Mouse (Mus musculus): ENCODE data around the gene Zc3h4. TPM values are rescaled to one million over a fixed set of nuclear protein-coding genes. Genes with fewer than 3 reads are reported as not detected.

Gene Zc3h4
- polyA plus RNA-seq, 1 experiment from 2014 or later, result 14.2 TPM

- peaks cover 6% of the 10 kb centered on the region for H3K4me1 ChIP-seq (ENCODE audit: control insufficient read depth, insufficient read depth, low read length)
- H3K9me3 ChIP-seq (replicated peaks; ENCODE audit: control insufficient read depth, low read length, poor library complexity, severe bottlenecking), result no peaks in the 10 kb centered on the region
- H3K4me2 ChIP-seq (ENCODE audit: low read length), result peak overlapping the region; percentile 94
- H3K9ac ChIP-seq (ENCODE audit: low read depth, low read length), result peak overlapping the region; percentile 57
- H3K27ac ChIP-seq (ENCODE audit: low read length), result peak overlapping the region; percentile 100
- no peaks in the 10 kb centered on the region for H3K36me3 ChIP-seq (ENCODE audit: control insufficient read depth, insufficient read depth, low read length)
- no peaks in the 10 kb centered on the region; the same call in 1 of the 2 replicates for H3K27me3 ChIP-seq (ENCODE audit: control insufficient read depth, insufficient read depth, low read depth, low read length)
- peak overlapping the region; percentile 94; the same call in 1 of the 2 replicates for H3K4me3 ChIP-seq (ENCODE audit: low read depth, low read length)
- 35% methylated on average over 3 of the region's 3 CpGs for WGBS
- ATAC-seq, result no peak
Observed at GRCm38 (mm10) chr7:16398387-16399050, 2.2 kb upstream of the Zc3h4 start.

GRCm38 (mm10) chr7:16399098-16399819, 1.5 kb upstream of the Zc3h4 start:
- peak; percentile 82 for ATAC-seq
- WGBS, result under 1% methylated on average over 31 of the region's 31 CpGs
- Histone ChIP-seq H3K36me3 (ENCODE audit: control insufficient read depth, insufficient read depth, low read length) (no peaks in the 10 kb centered on the region), H3K9ac (ENCODE audit: low read depth, low read length) (peak overlapping the region; percentile 57), H3K27me3 (ENCODE audit: control insufficient read depth, insufficient read depth, low read depth, low read length) (no peaks in the 10 kb centered on the region; the same call in 1 of the 2 replicates), H3K4me2 (ENCODE audit: low read length) (peak overlapping the region; percentile 94), H3K9me3 (replicated peaks; ENCODE audit: control insufficient read depth, low read length, poor library complexity, severe bottlenecking) (no peaks in the 10 kb centered on the region), H3K4me3 (ENCODE audit: low read depth, low read length) (peak overlapping the region; percentile 94), H3K27ac (ENCODE audit: low read length) (peak overlapping the region; percentile 100), H3K4me1 (ENCODE audit: control insufficient read depth, insufficient read depth, low read length) (peaks cover 11% of the 10 kb centered on the region)

GRCm38 (mm10) chr7:16399820-16400688, 656 bp upstream of the Zc3h4 start:
- H3K36me3 ChIP-seq (ENCODE audit: control insufficient read depth, insufficient read depth, low read length), result no peaks in the 10 kb centered on the region
- WGBS, result under 1% methylated on average over 76 of the region's 77 CpGs

GRCm38 (mm10) chr7:16401991-16402431, 1.3 kb downstream of the Zc3h4 start:
- Histone ChIP-seq H3K9ac (ENCODE audit: low read depth, low read length) (peak overlapping the region; percentile 100), H3K9me3 (replicated peaks; ENCODE audit: control insufficient read depth, low read length, poor library complexity, severe bottlenecking) (no peaks in the 10 kb centered on the region), H3K4me2 (ENCODE audit: low read length) (peak overlapping the region; percentile 94), H3K4me3 (ENCODE audit: low read depth, low read length) (peak overlapping the region; percentile 94), H3K4me1 (ENCODE audit: control insufficient read depth, insufficient read depth, low read length) (peaks cover 34% of the 10 kb centered on the region), H3K27me3 (ENCODE audit: control insufficient read depth, insufficient read depth, low read depth, low read length) (no peaks in the 10 kb centered on the region; the same call in 1 of the 2 replicates), H3K36me3 (ENCODE audit: control insufficient read depth, insufficient read depth, low read length) (no peaks in the 10 kb centered on the region), H3K27ac (ENCODE audit: low read length) (peak overlapping the region; percentile 100)
- WGBS, result under 1% methylated on average over 17 of the region's 17 CpGs
- no peak for ATAC-seq

More at GRCm38 (mm10) chr7:16399820-16400688, 656 bp upstream of the Zc3h4 start:
- ATAC-seq, result peak; percentile 96
- no peaks in the 10 kb centered on the region for H3K9me3 ChIP-seq (replicated peaks; ENCODE audit: control insufficient read depth, low read length, poor library complexity, severe bottlenecking)
- peak overlapping the region; percentile 100 for H3K27ac ChIP-seq (ENCODE audit: low read length)
- no peaks in the 10 kb centered on the region; the same call in 1 of the 2 replicates for H3K27me3 ChIP-seq (ENCODE audit: control insufficient read depth, insufficient read depth, low read depth, low read length)
- H3K4me1 ChIP-seq (ENCODE audit: control insufficient read depth, insufficient read depth, low read length), result peaks cover 19% of the 10 kb centered on the region
- H3K9ac ChIP-seq (ENCODE audit: low read depth, low read length), result peak overlapping the region; percentile 100
- peak overlapping the region; percentile 94 for H3K4me2 ChIP-seq (ENCODE audit: low read length)
- peak overlapping the region; percentile 94 for H3K4me3 ChIP-seq (ENCODE audit: low read depth, low read length)

- Histone ChIP-seq H3K4me2 (ENCODE audit: low read length) (peak overlapping the region; percentile 94), H3K36me3 (ENCODE audit: control insufficient read depth, insufficient read depth, low read length) (no peaks in the 10 kb centered on the region), H3K9me3 (replicated peaks; ENCODE audit: control insufficient read depth, low read length, poor library complexity, severe bottlenecking) (no peaks in the 10 kb centered on the region), H3K4me1 (ENCODE audit: control insufficient read depth, insufficient read depth, low read length) (peaks cover 34% of the 10 kb centered on the region), H3K4me3 (ENCODE audit: low read depth, low read length) (peak overlapping the region; percentile 94), H3K27ac (ENCODE audit: low read length) (peak overlapping the region; percentile 100), H3K9ac (ENCODE audit: low read depth, low read length) (peak overlapping the region; percentile 100), H3K27me3 (ENCODE audit: control insufficient read depth, insufficient read depth, low read depth, low read length) (no peaks in the 10 kb centered on the region)
- under 1% methylated on average over 9 of the region's 9 CpGs for WGBS
- no peak for ATAC-seq
Observed at GRCm38 (mm10) chr7:16402449-16402848, 1.7 kb downstream of the Zc3h4 start.

GRCm38 (mm10) chr7:16402968-16403948, 2.5 kb downstream of the Zc3h4 start:
- no peaks in the 10 kb centered on the region for H3K9me3 ChIP-seq (replicated peaks; ENCODE audit: control insufficient read depth, low read length, poor library complexity, severe bottlenecking)
- no peaks in the 10 kb centered on the region for H3K36me3 ChIP-seq (ENCODE audit: control insufficient read depth, insufficient read depth, low read length)
- peak overlapping the region; percentile 100 for H3K9ac ChIP-seq (ENCODE audit: low read depth, low read length)
- H3K27ac ChIP-seq (ENCODE audit: low read length), result peak overlapping the region; percentile 100
- no peak for ATAC-seq
- peak overlapping the region; percentile 94 for H3K4me2 ChIP-seq (ENCODE audit: low read length)
- peak overlapping the region; percentile 94 for H3K4me3 ChIP-seq (ENCODE audit: low read depth, low read length)
- WGBS, result 13% methylated on average over 21 of the region's 21 CpGs
- peaks cover 34% of the 10 kb centered on the region for H3K4me1 ChIP-seq (ENCODE audit: control insufficient read depth, insufficient read depth, low read length)
- H3K27me3 ChIP-seq (ENCODE audit: control insufficient read depth, insufficient read depth, low read depth, low read length), result no peaks in the 10 kb centered on the region

- Histone ChIP-seq H3K9me3 (replicated peaks; ENCODE audit: control insufficient read depth, low read length, poor library complexity, severe bottlenecking) (no peaks in the 10 kb centered on the region), H3K27me3 (ENCODE audit: control insufficient read depth, insufficient read depth, low read depth, low read length) (no peaks in the 10 kb centered on the region), H3K9ac (ENCODE audit: low read depth, low read length) (peak overlapping the region; percentile 58), H3K4me3 (ENCODE audit: low read depth, low read length) (no peak overlapping the region), H3K27ac (ENCODE audit: low read length) (peak overlapping the region; percentile 48), H3K4me1 (ENCODE audit: control insufficient read depth, insufficient read depth, low read length) (peaks cover 28% of the 10 kb centered on the region), H3K36me3 (ENCODE audit: control insufficient read depth, insufficient read depth, low read length) (no peaks in the 10 kb centered on the region), H3K4me2 (ENCODE audit: low read length) (peak overlapping the region; percentile 37; the same call in 1 of the 2 replicates)
- ATAC-seq, result no peak
- 82% methylated on average over 3 of the region's 3 CpGs for WGBS
Observed at GRCm38 (mm10) chr7:16404315-16405072, 3.8 kb downstream of the Zc3h4 start.
